In the genomic region with DNA sequence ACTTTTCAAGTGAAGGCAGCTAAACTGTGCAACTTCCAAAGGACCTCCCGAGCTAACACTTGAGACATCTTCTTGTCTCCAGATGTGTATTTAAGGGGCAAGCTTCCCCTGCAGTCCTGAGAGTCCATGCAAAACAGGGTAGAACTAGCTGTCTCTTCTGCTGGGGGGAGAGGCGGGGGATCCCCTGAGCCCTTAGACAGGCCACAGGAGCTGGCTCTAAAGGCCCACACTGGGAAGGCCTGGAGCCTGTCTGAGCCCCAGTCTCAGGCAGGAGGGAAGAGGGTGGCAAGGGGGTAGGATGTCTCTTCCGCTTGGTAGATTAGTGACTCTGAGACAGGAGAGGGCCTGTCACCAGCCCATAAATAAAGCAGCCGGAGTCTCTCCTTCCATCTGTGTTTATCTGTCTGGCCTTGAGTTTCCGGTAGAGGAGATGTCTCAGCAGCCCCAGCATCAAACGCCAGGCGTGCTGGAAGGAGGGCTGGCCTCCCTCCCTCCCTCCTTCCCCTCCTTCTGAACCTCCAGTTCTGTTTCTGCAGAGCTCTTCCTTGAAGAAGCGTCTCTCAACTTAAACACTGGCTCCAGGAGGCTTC, we compare ENCODE assay signal across 9 mouse cellular contexts. TPM values are rescaled to one million over a fixed set of nuclear protein-coding genes. Genes with fewer than 3 reads are reported as not detected.
DNase-seq lines count a peak whose midpoint lies in the region; ATAC-seq and TF ChIP-seq lines count a peak whose summit lies in the region.
"Had no signal": no experiment of that assay in that cellular context is flagged by ENCODE, and none has a peak within 500 bp of the region (broad histone marks: within the 10 kb centered on the region; RNA-seq: fewer than 3 reads in every experiment).

No protein-coding gene starts in this region.

- 10% methylated on average over 8 of the region's 8 CpGs for whole genome bisulfite sequencing in limb, embryonic 10.5 days
- WGBS in stomach, postnatal 0 days, result 43% methylated on average over 8 of the region's 8 CpGs

- H3K9me3 ChIP-seq in megakaryocyte, embryonic 14.5 days, result peaks cover 8% of the 10 kb centered on the region
- H3K9me3 ChIP-seq in limb, embryonic 10.5 days (replicated peaks), result no peaks in the 10 kb centered on the region
- H3K9me3 ChIP-seq in stomach, postnatal 0 days (ENCODE audit: control insufficient read depth, low read length), result no peaks in the 10 kb centered on the region

- no peak overlapping the region for H3K4me2 ChIP-seq in stomach, postnatal 0 days (replicated peaks; ENCODE audit: low read depth)

- intact Hi-C loops in left cerebral cortex, postnatal 10 days (cut with DNase I), result no loop called here

- H3K4me1 ChIP-seq in megakaryocyte, embryonic 14.5 days, result peaks cover 96% of the 10 kb centered on the region
- peaks cover 57% of the 10 kb centered on the region for H3K4me1 ChIP-seq in limb, embryonic 10.5 days
- 0 out of 2 replicates have a peak, but pooled peaks cover 3% of the 10 kb centered on the region for H3K4me1 ChIP-seq in stomach, postnatal 0 days (replicated peaks; ENCODE audit: control insufficient read depth, insufficient read depth)

- peak; percentile 50 for DNase-seq in adrenal gland, adult 2 months
- DNase-seq in adrenal gland, postnatal 36 days, result no peak
- DNase-seq in limb, embryonic 10.5 days (ENCODE audit: low spot score), result no peak
- DNase-seq in stomach, postnatal 0 days (ENCODE audit: low spot score), result no peak
- DNase-seq in left cerebral cortex, postnatal 10 days (ENCODE audit: extremely low spot score in 1 of 2, low spot score in 2 of 2), result no peak
- DNase-seq in adrenal gland, postnatal 10 days, result no peak
- DNase-seq: heart, postnatal 36 days had no signal

- H3K27ac ChIP-seq in limb, embryonic 10.5 days, result peak overlapping the region; percentile 42
- peak overlapping the region; percentile 67 for H3K27ac ChIP-seq in stomach, postnatal 0 days (replicated peaks)

- H3K9ac ChIP-seq in stomach, postnatal 0 days (ENCODE audit: low read length), result no peak overlapping the region

- no peak for TF ChIP-seq CTCF in stomach, postnatal 0 days (IDR thresholded peaks at IDR 0.05; ENCODE audit: low read depth)

- ATAC-seq in megakaryocyte, adult 5-6 weeks (ENCODE audit: poor library complexity, severe bottlenecking), result no peak
- ATAC-seq in stomach, postnatal 0 days (ENCODE audit: low FRiP score, low TSS enrichment), result no peak

- peaks cover 44% of the 10 kb centered on the region for H3K27me3 ChIP-seq in megakaryocyte, embryonic 14.5 days (replicated peaks)
- peaks cover 54% of the 10 kb centered on the region for H3K27me3 ChIP-seq in limb, embryonic 10.5 days (ENCODE audit: low read depth, poor library complexity, severe bottlenecking)
- no peaks in the 10 kb centered on the region for H3K27me3 ChIP-seq in stomach, postnatal 0 days (ENCODE audit: control insufficient read depth, insufficient read depth, low read length)

- TF ChIP-seq EP300 in stomach, postnatal 0 days (optimal IDR thresholded peaks at IDR 0.05), result no peak

- no peaks in the 10 kb centered on the region for H3K36me3 ChIP-seq in megakaryocyte, embryonic 14.5 days (replicated peaks; ENCODE audit: low read length)
- H3K36me3 ChIP-seq in limb, embryonic 10.5 days, result no peaks in the 10 kb centered on the region
- H3K36me3 ChIP-seq in stomach, postnatal 0 days (ENCODE audit: control insufficient read depth, insufficient read depth, low read length), result no peaks in the 10 kb centered on the region

- peak overlapping the region; percentile 10 for H3K4me3 ChIP-seq in megakaryocyte, embryonic 14.5 days (replicated peaks)
- H3K4me3 ChIP-seq in limb, embryonic 10.5 days, result no peak overlapping the region
- no peak overlapping the region for H3K4me3 ChIP-seq in stomach, postnatal 0 days (ENCODE audit: low read depth, low read length)

RNA-seq across cellular contexts. Expression of gene Sp2, which starts 10.1 kb away (rescaled TPM):
- total RNA-seq in adrenal gland, adult 2 months (2021), result 10 to 100 TPM; 15.4 to 18.6 TPM
- polyA plus RNA-seq in adrenal gland, adult 2 months (2012; rRNA removed), result 15.2 and 19.3 TPM in 2 replicates
- 10 to 100 TPM; 14.5 to 16.6 TPM for total RNA-seq in adrenal gland, postnatal 36 days (2021)
- 34.2 and 36.6 TPM in 2 replicates for polyA plus RNA-seq in megakaryocyte, embryonic 14.5 days (2012; ENCODE audit: insufficient read depth, low replicate concordance)
- total RNA-seq in megakaryocyte, adult 5-6 weeks (2015), result 45.7 and 46.6 TPM in 2 replicates
- 5.3 and 8.3 TPM in 2 replicates for total RNA-seq in megakaryocyte, adult 5-6 weeks (2017)
- 26.1 and 28.1 TPM in 2 replicates for polyA plus RNA-seq in limb, embryonic 10.5 days (2016; fragmentation: Nextera tagmentation; extraction: Ambion mirVana)
- 5.8 and 7.1 TPM in 2 replicates for polyA plus RNA-seq in stomach, postnatal 0 days (2015; fragmentation: Nextera tagmentation; extraction: Ambion mirVana)
- 10 to 100 TPM in 1 of 2 experiments, 1 to 10 TPM in 1; 9.9 to 10.7 TPM for total RNA-seq in left cerebral cortex, postnatal 10 days (2021)
- total RNA-seq in adrenal gland, postnatal 10 days (2021), result 10 to 100 TPM; 14.3 to 16.3 TPM

RNA-seq across cellular contexts. Expression of gene Sp6, which starts 20.4 kb away (rescaled TPM):
- under 1 TPM; 0.09 to 0.24 TPM for total RNA-seq in adrenal gland, adult 2 months (2021)
- polyA plus RNA-seq in adrenal gland, adult 2 months (2012; rRNA removed), result 0.10 and 0.31 TPM in 2 replicates
- total RNA-seq in adrenal gland, postnatal 36 days (2021), result under 1 TPM; 0.16 to 0.23 TPM
- 0.77 and 1.4 TPM in 2 replicates for polyA plus RNA-seq in megakaryocyte, embryonic 14.5 days (2012; ENCODE audit: insufficient read depth, low replicate concordance)
- 0.13 TPM in 1 of 2 replicates, not detected in the other for total RNA-seq in megakaryocyte, adult 5-6 weeks (2015)
- total RNA-seq in megakaryocyte, adult 5-6 weeks (2017), result not detected in 2 replicates
- 9.2 and 11.8 TPM in 2 replicates for polyA plus RNA-seq in limb, embryonic 10.5 days (2016; fragmentation: Nextera tagmentation; extraction: Ambion mirVana)
- polyA plus RNA-seq in stomach, postnatal 0 days (2015; fragmentation: Nextera tagmentation; extraction: Ambion mirVana), result 21.2 and 22.0 TPM in 2 replicates
- 1 to 10 TPM; 2.3 to 3.1 TPM for total RNA-seq in left cerebral cortex, postnatal 10 days (2021)
- under 1 TPM; 0.18 to 0.30 TPM for total RNA-seq in adrenal gland, postnatal 10 days (2021)

RNA-seq across cellular contexts. Expression of gene Scrn2, which starts 36.9 kb away (rescaled TPM):
- total RNA-seq in adrenal gland, adult 2 months (2021), result 10 to 100 TPM; 13.3 to 25.0 TPM
- 27.6 and 28.6 TPM in 2 replicates for polyA plus RNA-seq in adrenal gland, adult 2 months (2012; rRNA removed)
- 10 to 100 TPM; 15.7 to 18.8 TPM for total RNA-seq in adrenal gland, postnatal 36 days (2021)
- polyA plus RNA-seq in megakaryocyte, embryonic 14.5 days (2012; ENCODE audit: insufficient read depth, low replicate concordance), result 4.5 and 11.2 TPM in 2 replicates
- 0.48 and 1.4 TPM in 2 replicates for total RNA-seq in megakaryocyte, adult 5-6 weeks (2015)
- total RNA-seq in megakaryocyte, adult 5-6 weeks (2017), result 5.1 and 5.4 TPM in 2 replicates
- 47.5 and 50.4 TPM in 2 replicates for polyA plus RNA-seq in limb, embryonic 10.5 days (2016; fragmentation: Nextera tagmentation; extraction: Ambion mirVana)
- 11.8 and 12.5 TPM in 2 replicates for polyA plus RNA-seq in stomach, postnatal 0 days (2015; fragmentation: Nextera tagmentation; extraction: Ambion mirVana)
- 1 to 10 TPM; 3.9 to 4.2 TPM for total RNA-seq in left cerebral cortex, postnatal 10 days (2021)
- 10 to 100 TPM; 22.5 to 25.9 TPM for total RNA-seq in adrenal gland, postnatal 10 days (2021)

RNA-seq across cellular contexts. Expression of gene Lrrc46, which starts 48.4 kb away (rescaled TPM):
- 1 to 10 TPM in 1 of 2 experiments, under 1 TPM in 1; 0.98 to 1.1 TPM for total RNA-seq in adrenal gland, adult 2 months (2021)
- polyA plus RNA-seq in adrenal gland, adult 2 months (2012; rRNA removed), result 0.47 and 0.50 TPM in 2 replicates
- 1 to 10 TPM; 1.3 TPM for total RNA-seq in adrenal gland, postnatal 36 days (2021)
- polyA plus RNA-seq in megakaryocyte, embryonic 14.5 days (2012; ENCODE audit: insufficient read depth, low replicate concordance), result not detected in 2 replicates
- total RNA-seq in megakaryocyte, adult 5-6 weeks (2015), result 0.55 and 0.80 TPM in 2 replicates
- not detected in 2 replicates for total RNA-seq in megakaryocyte, adult 5-6 weeks (2017)
- 0.90 and 1.0 TPM in 2 replicates for polyA plus RNA-seq in limb, embryonic 10.5 days (2016; fragmentation: Nextera tagmentation; extraction: Ambion mirVana)
- 0.36 and 0.45 TPM in 2 replicates for polyA plus RNA-seq in stomach, postnatal 0 days (2015; fragmentation: Nextera tagmentation; extraction: Ambion mirVana)
- under 1 TPM; 0.61 to 0.75 TPM for total RNA-seq in left cerebral cortex, postnatal 10 days (2021)
- 1 to 10 TPM; 1.0 to 1.1 TPM for total RNA-seq in adrenal gland, postnatal 10 days (2021)
- total RNA-seq: heart, postnatal 36 days had no signal

RNA-seq across cellular contexts. Expression of gene Mrpl10, which starts 48.5 kb away (rescaled TPM):
- 100 to 1,000 TPM; 130 to 154 TPM for total RNA-seq in adrenal gland, adult 2 months (2021)
- polyA plus RNA-seq in adrenal gland, adult 2 months (2012; rRNA removed), result 197 and 276 TPM in 2 replicates
- total RNA-seq in adrenal gland, postnatal 36 days (2021), result 100 to 1,000 TPM; 131 to 141 TPM
- polyA plus RNA-seq in megakaryocyte, embryonic 14.5 days (2012; ENCODE audit: insufficient read depth, low replicate concordance), result 22.3 and 22.7 TPM in 2 replicates
- 28.4 and 28.6 TPM in 2 replicates for total RNA-seq in megakaryocyte, adult 5-6 weeks (2015)
- 18.6 and 19.7 TPM in 2 replicates for total RNA-seq in megakaryocyte, adult 5-6 weeks (2017)
- 93.6 and 94.8 TPM in 2 replicates for polyA plus RNA-seq in limb, embryonic 10.5 days (2016; fragmentation: Nextera tagmentation; extraction: Ambion mirVana)
- 56.3 and 60.8 TPM in 2 replicates for polyA plus RNA-seq in stomach, postnatal 0 days (2015; fragmentation: Nextera tagmentation; extraction: Ambion mirVana)
- 10 to 100 TPM; 69.0 to 69.2 TPM for total RNA-seq in left cerebral cortex, postnatal 10 days (2021)
- total RNA-seq in adrenal gland, postnatal 10 days (2021), result 100 to 1,000 TPM; 137 to 139 TPM
